Mouse (Mus musculus): ENCODE data around the gene 1700025C18Rik. TPM values are rescaled to one million over a fixed set of nuclear protein-coding genes. Genes with fewer than 3 reads are reported as not detected.

1700025C18Rik gene
- polyA plus RNA-seq, 1 experiment from 2014 or later, result not detected

- H3K4me2 ChIP-seq (ENCODE audit: low read depth, low read length), result no peak overlapping the region
- H3K4me1 ChIP-seq (ENCODE audit: control insufficient read depth, insufficient read depth, low read length), result no peaks in the 10 kb centered on the region
- no peaks in the 10 kb centered on the region for H3K36me3 ChIP-seq (ENCODE audit: control insufficient read depth, insufficient read depth, low read length)
- H3K4me3 ChIP-seq (ENCODE audit: low read depth, low read length), result no peak overlapping the region
- H3K9ac ChIP-seq (ENCODE audit: low read depth, low read length), result no peak overlapping the region
- WGBS, result 23% methylated on average over 11 of the region's 11 CpGs
- peak; percentile 60 for DNase-seq (ENCODE audit: low spot score)
- H3K27ac ChIP-seq (replicated peaks; ENCODE audit: low read depth, low read length), result no peak overlapping the region
- ATAC-seq (ENCODE audit: low read depth), result peak; percentile 72
- no peaks in the 10 kb centered on the region for H3K9me3 ChIP-seq (ENCODE audit: control insufficient read depth, low read length)
- peaks cover 94% of the 10 kb centered on the region for H3K27me3 ChIP-seq (replicated peaks; ENCODE audit: control insufficient read depth, insufficient read depth, low read length)
Measured at GRCm38 (mm10) chr2:165113733-165114132, 23.2 kb upstream of the 1700025C18Rik start.

GRCm38 (mm10) chr2:165112149-165112548, 21.6 kb upstream of the 1700025C18Rik start:
- no peaks in the 10 kb centered on the region for H3K9me3 ChIP-seq (ENCODE audit: control insufficient read depth, low read length)
- 3% methylated on average over 11 of the region's 54 CpGs for WGBS
- H3K9ac ChIP-seq (ENCODE audit: low read depth, low read length), result no peak overlapping the region
- peak overlapping the region; percentile 27; the same call in 1 of the 2 replicates for H3K4me2 ChIP-seq (ENCODE audit: low read depth, low read length)
- H3K36me3 ChIP-seq (ENCODE audit: control insufficient read depth, insufficient read depth, low read length), result no peaks in the 10 kb centered on the region
- peaks cover 96% of the 10 kb centered on the region for H3K27me3 ChIP-seq (replicated peaks; ENCODE audit: control insufficient read depth, insufficient read depth, low read length)
- DNase-seq (ENCODE audit: low spot score) (peak; percentile 91), ATAC-seq (ENCODE audit: low read depth) (peak; percentile 87)
- H3K27ac ChIP-seq (replicated peaks; ENCODE audit: low read depth, low read length), result no peak overlapping the region
- no peak overlapping the region for H3K4me3 ChIP-seq (ENCODE audit: low read depth, low read length)
- H3K4me1 ChIP-seq (ENCODE audit: control insufficient read depth, insufficient read depth, low read length), result no peaks in the 10 kb centered on the region

- Histone ChIP-seq H3K27ac (replicated peaks; ENCODE audit: low read depth, low read length) (no peak overlapping the region), H3K27me3 (replicated peaks; ENCODE audit: control insufficient read depth, insufficient read depth, low read length) (peaks cover 73% of the 10 kb centered on the region), H3K4me2 (ENCODE audit: low read depth, low read length) (no peak overlapping the region), H3K9ac (ENCODE audit: low read depth, low read length) (no peak overlapping the region), H3K4me1 (ENCODE audit: control insufficient read depth, insufficient read depth, low read length) (no peaks in the 10 kb centered on the region), H3K36me3 (ENCODE audit: control insufficient read depth, insufficient read depth, low read length) (no peaks in the 10 kb centered on the region), H3K4me3 (ENCODE audit: low read depth, low read length) (no peak overlapping the region), H3K9me3 (ENCODE audit: control insufficient read depth, low read length) (no peaks in the 10 kb centered on the region)
- WGBS, result 21% methylated on average over 14 of the region's 18 CpGs
- ATAC-seq (ENCODE audit: low read depth) (0 out of 2 replicates have a peak, but pooled peaks have one; percentile 22), DNase-seq (ENCODE audit: low spot score) (no peak)
Measured at GRCm38 (mm10) chr2:165106585-165106984, 16.0 kb upstream of the 1700025C18Rik start.

GRCm38 (mm10) chr2:165105513-165106079, 15.0 kb upstream of the 1700025C18Rik start:
- WGBS, result 65% methylated on average over 16 of the region's 16 CpGs
- Histone ChIP-seq H3K36me3 (ENCODE audit: control insufficient read depth, insufficient read depth, low read length) (no peaks in the 10 kb centered on the region), H3K4me1 (ENCODE audit: control insufficient read depth, insufficient read depth, low read length) (no peaks in the 10 kb centered on the region), H3K4me2 (ENCODE audit: low read depth, low read length) (no peak overlapping the region), H3K4me3 (ENCODE audit: low read depth, low read length) (no peak overlapping the region), H3K27ac (replicated peaks; ENCODE audit: low read depth, low read length) (no peak overlapping the region), H3K9me3 (ENCODE audit: control insufficient read depth, low read length) (no peaks in the 10 kb centered on the region), H3K9ac (ENCODE audit: low read depth, low read length) (no peak overlapping the region), H3K27me3 (replicated peaks; ENCODE audit: control insufficient read depth, insufficient read depth, low read length) (peaks cover 63% of the 10 kb centered on the region)
- DNase-seq (ENCODE audit: low spot score) (no peak), ATAC-seq (ENCODE audit: low read depth) (no peak)

GRCm38 (mm10) chr2:165102920-165103319, 12.4 kb upstream of the 1700025C18Rik start:
- no peak overlapping the region for H3K9ac ChIP-seq (ENCODE audit: low read depth, low read length)
- H3K4me3 ChIP-seq (ENCODE audit: low read depth, low read length), result no peak overlapping the region
- 86% methylated on average over 3 of the region's 3 CpGs for WGBS
- no peaks in the 10 kb centered on the region for H3K36me3 ChIP-seq (ENCODE audit: control insufficient read depth, insufficient read depth, low read length)
- no peak overlapping the region for H3K27ac ChIP-seq (replicated peaks; ENCODE audit: low read depth, low read length)
- H3K4me1 ChIP-seq (ENCODE audit: control insufficient read depth, insufficient read depth, low read length), result no peaks in the 10 kb centered on the region
- no peaks in the 10 kb centered on the region for H3K9me3 ChIP-seq (ENCODE audit: control insufficient read depth, low read length)
- DNase-seq (ENCODE audit: low spot score), result no peak
- H3K27me3 ChIP-seq (replicated peaks; ENCODE audit: control insufficient read depth, insufficient read depth, low read length), result peaks cover 43% of the 10 kb centered on the region
- no peak for ATAC-seq (ENCODE audit: low read depth)
- no peak overlapping the region for H3K4me2 ChIP-seq (ENCODE audit: low read depth, low read length)

- Histone ChIP-seq H3K27me3 (replicated peaks; ENCODE audit: control insufficient read depth, insufficient read depth, low read length) (peaks cover 44% of the 10 kb centered on the region), H3K4me1 (ENCODE audit: control insufficient read depth, insufficient read depth, low read length) (no peaks in the 10 kb centered on the region), H3K4me3 (ENCODE audit: low read depth, low read length) (no peak overlapping the region), H3K4me2 (ENCODE audit: low read depth, low read length) (no peak overlapping the region), H3K27ac (replicated peaks; ENCODE audit: low read depth, low read length) (no peak overlapping the region), H3K36me3 (ENCODE audit: control insufficient read depth, insufficient read depth, low read length) (no peaks in the 10 kb centered on the region), H3K9ac (ENCODE audit: low read depth, low read length) (no peak overlapping the region), H3K9me3 (ENCODE audit: control insufficient read depth, low read length) (no peaks in the 10 kb centered on the region)
- no peak for ATAC-seq (ENCODE audit: low read depth)
- 3% methylated on average over 6 of the region's 6 CpGs for WGBS
- DNase-seq (ENCODE audit: low spot score), result peak; percentile 14
Measured at GRCm38 (mm10) chr2:165100749-165101148, 10.2 kb upstream of the 1700025C18Rik start.

GRCm38 (mm10) chr2:165098861-165099260, 8.3 kb upstream of the 1700025C18Rik start:
- no peak overlapping the region for H3K9ac ChIP-seq (ENCODE audit: low read depth, low read length)
- H3K36me3 ChIP-seq (ENCODE audit: control insufficient read depth, insufficient read depth, low read length), result no peaks in the 10 kb centered on the region
- no peaks in the 10 kb centered on the region for H3K4me1 ChIP-seq (ENCODE audit: control insufficient read depth, insufficient read depth, low read length)
- 71% methylated on average over 3 of the region's 3 CpGs for WGBS
- H3K27ac ChIP-seq (replicated peaks; ENCODE audit: low read depth, low read length), result no peak overlapping the region
- H3K9me3 ChIP-seq (ENCODE audit: control insufficient read depth, low read length), result no peaks in the 10 kb centered on the region
- H3K27me3 ChIP-seq (replicated peaks; ENCODE audit: control insufficient read depth, insufficient read depth, low read length), result peaks cover 37% of the 10 kb centered on the region
- H3K4me3 ChIP-seq (ENCODE audit: low read depth, low read length), result no peak overlapping the region
- H3K4me2 ChIP-seq (ENCODE audit: low read depth, low read length), result no peak overlapping the region
- ATAC-seq (ENCODE audit: low read depth) (no peak), DNase-seq (ENCODE audit: low spot score) (no peak)

- 12% methylated on average over 9 of the region's 10 CpGs for WGBS
- peaks cover 25% of the 10 kb centered on the region for H3K27me3 ChIP-seq (replicated peaks; ENCODE audit: control insufficient read depth, insufficient read depth, low read length)
- no peak overlapping the region for H3K4me3 ChIP-seq (ENCODE audit: low read depth, low read length)
Measured at GRCm38 (mm10) chr2:165096367-165096766, 5.8 kb upstream of the 1700025C18Rik start.

GRCm38 (mm10) chr2:165092393-165092792, 1.8 kb upstream of the 1700025C18Rik start:
- Histone ChIP-seq H3K9me3 (ENCODE audit: control insufficient read depth, low read length) (no peaks in the 10 kb centered on the region), H3K27ac (replicated peaks; ENCODE audit: low read depth, low read length) (no peak overlapping the region), H3K4me2 (ENCODE audit: low read depth, low read length) (no peak overlapping the region), H3K9ac (ENCODE audit: low read depth, low read length) (no peak overlapping the region), H3K4me1 (ENCODE audit: control insufficient read depth, insufficient read depth, low read length) (no peaks in the 10 kb centered on the region), H3K4me3 (ENCODE audit: low read depth, low read length) (no peak overlapping the region), H3K36me3 (ENCODE audit: control insufficient read depth, insufficient read depth, low read length) (no peaks in the 10 kb centered on the region), H3K27me3 (replicated peaks; ENCODE audit: control insufficient read depth, insufficient read depth, low read length) (peaks cover 14% of the 10 kb centered on the region)
- no peak for ATAC-seq (ENCODE audit: low read depth)
- WGBS, result 50% methylated on average over 7 of the region's 7 CpGs
- no peak for DNase-seq (ENCODE audit: low spot score)

More at GRCm38 (mm10) chr2:165096367-165096766, 5.8 kb upstream of the 1700025C18Rik start:
- ATAC-seq (ENCODE audit: low read depth) (peak; percentile 45; the same call in 1 of the 2 replicates), DNase-seq (ENCODE audit: low spot score) (peak; percentile 77)
- Histone ChIP-seq H3K36me3 (ENCODE audit: control insufficient read depth, insufficient read depth, low read length) (no peaks in the 10 kb centered on the region), H3K9me3 (ENCODE audit: control insufficient read depth, low read length) (no peaks in the 10 kb centered on the region), H3K4me1 (ENCODE audit: control insufficient read depth, insufficient read depth, low read length) (no peaks in the 10 kb centered on the region), H3K9ac (ENCODE audit: low read depth, low read length) (no peak overlapping the region), H3K27ac (replicated peaks; ENCODE audit: low read depth, low read length) (no peak overlapping the region), H3K4me2 (ENCODE audit: low read depth, low read length) (no peak overlapping the region)

Measured in embryonic facial prominence, embryonic 14.5 days (tissue).